Mouse (Mus musculus) retina, adult 2 months (tissue): ENCODE data around the gene Tmem216.
"Not testable (repeated sequence)": the region's sequence is repeated elsewhere in the genome, so short reads cannot be mapped to it uniquely, and the experiment has no call there.

Experiments used
- DNase-seq: peaks from one replicate; pipeline ENCODE4 v3.0.0-alpha.2; 2012; ENCODE audit warnings: low read depth, low spot score

Gene Tmem216

GRCm38 (mm10) chr19:10565217-10565616 is 9.2 kb upstream of the Tmem216 start:
- no peak for DNase-seq

DNA sequence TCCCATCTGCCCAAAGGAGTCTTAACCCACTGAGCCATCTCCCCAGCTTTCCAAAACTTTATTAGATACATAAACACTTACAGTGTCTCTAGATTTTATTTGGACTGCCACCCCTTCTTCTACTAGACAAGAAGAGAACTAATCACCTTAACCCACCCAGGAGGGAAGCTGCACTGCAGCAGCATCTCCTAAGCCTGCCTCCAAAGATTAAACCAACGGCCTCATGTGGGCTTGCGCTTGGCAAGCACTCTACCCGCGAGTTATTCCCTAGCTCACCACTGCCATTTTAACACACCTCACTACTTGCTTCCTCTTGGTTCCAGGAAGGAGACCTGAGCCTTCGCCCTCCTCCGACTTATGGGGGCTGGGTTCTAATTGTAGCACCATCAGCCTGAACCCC is 8.2 kb upstream of the Tmem216 start:
- no peak for DNase-seq

DNA sequence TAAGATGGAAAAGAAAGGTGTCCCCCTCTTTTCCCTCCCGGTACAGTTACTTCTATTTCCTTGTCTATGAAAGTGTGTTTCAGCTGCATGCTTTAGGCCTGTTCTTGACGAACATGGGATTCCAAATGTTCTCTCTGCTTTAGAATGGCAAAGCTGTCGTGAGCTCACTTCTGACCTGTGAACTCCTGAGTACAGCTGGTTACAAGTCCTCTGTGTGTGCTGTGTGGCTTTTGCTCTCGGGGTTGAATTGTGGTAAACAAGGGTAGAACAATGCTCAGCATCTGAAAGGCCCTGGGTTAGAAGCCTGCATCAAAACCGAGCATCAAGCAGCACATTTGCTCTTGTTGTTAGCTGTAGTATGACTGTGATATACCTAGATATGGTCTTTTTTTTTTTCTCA is 6.3 kb upstream of the Tmem216 start:
- DNase-seq = no peak

DNA sequence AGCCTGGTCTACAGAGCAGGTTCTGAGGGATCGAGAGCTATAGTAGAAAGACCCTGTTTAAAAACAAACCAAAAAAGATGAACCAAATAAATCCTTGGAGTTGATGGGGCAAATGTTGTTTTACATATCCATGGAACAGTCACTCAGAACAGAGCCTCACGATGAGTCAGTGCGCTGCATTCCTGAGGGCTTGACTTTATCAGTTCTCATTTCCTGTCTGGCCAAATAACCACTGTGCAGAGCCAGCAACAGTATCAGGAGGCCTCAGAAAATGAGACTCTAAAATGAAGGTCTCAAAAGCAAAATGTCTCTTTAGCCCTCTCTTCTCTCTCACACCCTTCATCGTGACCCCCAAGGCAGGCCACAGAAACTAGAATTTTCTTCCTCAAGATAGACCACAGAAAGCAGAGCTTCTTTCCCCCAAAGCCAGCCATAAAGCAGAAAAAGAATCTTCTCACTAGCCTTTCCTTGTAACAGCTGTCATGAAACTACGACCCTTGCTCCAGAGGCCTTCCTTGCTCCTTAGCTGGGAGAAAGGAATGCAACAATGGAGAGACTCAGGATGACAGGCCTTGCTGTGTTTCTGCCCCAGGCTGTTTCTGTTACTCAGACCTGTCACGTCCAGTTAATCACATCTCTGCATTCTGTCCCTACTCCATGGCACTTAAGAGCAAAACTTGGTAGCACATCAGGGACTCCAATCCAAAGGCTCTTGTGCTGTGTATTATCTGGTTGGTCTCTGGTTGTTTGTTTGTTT is 5.7 kb upstream of the Tmem216 start:
- DNase-seq = no peak

DNA sequence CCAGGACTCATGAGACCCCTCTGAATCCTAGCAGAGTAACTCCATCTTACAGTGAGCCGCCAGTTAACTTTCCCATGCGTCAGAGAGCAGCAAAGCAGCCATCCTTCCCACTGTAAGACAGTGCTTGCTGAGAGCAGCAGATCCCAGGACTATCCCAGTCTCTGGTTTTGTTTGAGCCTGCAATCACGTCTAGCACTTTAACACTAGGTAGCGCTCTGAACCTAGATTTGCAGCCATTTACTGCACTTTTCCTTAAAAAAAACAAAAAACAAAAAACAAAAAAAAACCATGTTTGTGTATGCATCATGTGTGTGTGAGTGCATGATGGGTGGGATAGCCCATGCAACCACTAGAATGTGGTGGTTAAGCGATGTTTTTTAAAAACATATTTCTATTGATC is 4.1 kb upstream of the Tmem216 start:
- DNase-seq = no peak

DNA sequence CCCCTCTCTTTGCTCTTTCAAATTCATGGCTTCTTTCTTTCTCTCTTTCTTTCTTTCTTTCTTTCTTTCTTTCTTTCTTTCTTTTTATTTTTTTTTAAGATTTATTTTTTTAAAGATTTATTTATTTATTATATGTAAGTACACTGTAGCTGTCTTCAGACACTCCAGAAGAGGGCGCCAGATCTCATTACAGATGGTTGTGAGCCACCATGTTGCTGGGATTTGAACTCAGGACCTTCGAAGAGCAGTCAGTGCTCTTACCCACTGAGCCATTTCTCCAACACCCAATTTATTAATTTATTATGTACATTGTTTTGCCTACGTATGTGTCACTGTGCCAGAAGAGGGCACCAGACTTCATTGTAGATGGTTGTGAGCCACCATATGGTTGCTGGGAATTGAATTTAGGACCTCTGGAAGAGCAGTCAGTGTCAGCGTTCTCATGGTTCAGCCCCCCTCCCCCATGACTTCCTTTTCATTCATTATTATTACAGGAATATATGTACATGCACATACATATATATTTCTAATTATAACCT is 1.9 kb upstream of the Tmem216 start:
- DNase-seq = not testable (repeated sequence)

DNA sequence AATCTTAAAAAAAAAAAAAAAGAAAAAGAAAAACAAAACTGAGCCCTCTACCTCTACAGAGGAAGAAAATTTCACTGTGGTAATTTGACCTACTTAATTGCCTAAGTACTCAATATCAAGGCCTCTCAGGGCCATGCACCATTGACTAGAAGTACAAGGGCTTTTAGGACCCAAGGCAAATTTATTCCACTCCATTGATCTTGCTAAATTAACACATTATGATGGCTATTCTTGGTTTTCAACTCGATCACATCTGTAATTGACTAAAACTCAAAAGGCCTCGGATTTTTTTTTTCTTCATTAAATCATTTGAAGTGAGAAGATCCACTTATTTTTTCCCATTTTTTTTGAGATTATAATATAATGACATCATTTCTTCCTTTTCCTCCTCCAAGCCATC is 1.4 kb upstream of the Tmem216 start:
- no peak for DNase-seq

DNA sequence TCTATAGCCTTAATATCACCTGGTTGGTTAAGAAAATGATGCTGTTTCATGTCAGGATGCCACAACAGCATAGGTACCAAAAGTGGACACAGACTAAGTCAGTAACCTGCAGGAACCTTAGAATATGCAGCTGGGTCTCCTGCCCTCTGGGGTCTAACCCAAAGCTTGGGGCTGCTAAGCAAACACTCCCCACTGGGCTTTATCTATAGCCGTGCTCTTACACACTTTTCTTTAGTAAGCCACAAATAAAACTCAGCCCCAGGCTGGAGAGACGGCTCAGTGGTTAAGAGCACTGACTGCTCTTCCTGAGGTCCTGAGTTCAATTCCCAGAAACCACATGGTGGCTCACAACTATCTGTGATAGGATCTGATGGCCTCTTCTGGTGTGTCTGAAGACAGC is 963 bp upstream of the Tmem216 start:
- DNase-seq = no peak

DNA sequence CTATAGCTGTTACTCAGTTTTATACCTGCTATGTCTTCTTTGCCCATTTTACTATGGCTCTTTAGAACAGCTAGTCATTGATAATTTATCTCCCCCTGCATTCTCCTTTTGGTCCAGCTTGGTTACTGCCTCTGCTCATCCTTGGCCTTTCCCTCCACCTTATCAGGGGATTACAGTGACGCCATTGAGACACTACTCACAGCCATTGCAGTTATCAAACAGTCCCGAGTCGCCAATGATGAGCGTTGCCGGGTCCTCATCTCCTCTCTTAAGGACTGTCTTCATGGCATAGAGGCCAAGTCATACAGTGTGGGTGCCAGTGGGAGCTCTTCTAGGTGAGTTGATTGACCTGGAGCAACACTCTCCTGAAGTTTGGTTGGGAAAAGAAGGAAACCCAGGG is 16.6 kb downstream of the Tmem216 start:
- no peak for DNase-seq

DNA sequence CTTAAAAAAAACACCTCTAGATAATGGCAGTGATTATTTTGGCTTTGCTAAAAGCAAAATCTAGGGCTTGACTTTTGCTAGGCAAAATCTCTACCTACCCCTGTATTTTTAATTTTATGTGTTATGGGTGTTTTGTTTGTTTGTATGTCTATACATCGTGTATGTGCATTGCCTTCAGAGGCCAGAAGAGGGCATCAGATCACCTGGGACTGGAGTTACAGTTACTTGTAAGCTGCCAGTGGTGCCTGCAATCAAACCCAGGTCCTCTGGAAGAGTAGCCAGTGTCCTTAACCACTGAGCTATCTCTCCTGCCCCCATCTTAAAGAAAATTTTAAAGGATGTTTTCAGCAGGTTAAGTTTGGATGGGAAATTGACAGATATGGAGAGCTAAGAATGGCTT is 26.0 kb downstream of the Tmem216 start:
- no peak for DNase-seq

DNA sequence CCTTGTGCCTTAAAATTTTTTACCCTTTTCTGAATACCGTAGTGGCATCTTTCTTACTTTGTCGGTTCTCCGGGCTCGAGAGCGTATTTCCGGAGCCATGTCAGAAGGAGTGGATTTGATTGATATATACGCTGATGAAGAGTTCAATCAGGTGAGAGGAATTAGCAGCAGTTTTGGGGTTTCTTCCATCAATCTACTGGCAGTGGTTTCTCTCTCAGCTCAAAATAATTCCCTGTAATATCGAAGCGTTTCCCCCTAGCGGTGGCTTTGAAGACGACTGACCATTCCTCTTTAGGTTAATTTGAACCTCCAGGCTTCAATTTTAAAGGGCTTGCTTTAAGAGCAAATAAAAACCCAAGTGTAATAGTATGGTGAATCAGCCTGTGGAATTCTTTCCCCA is 30.1 kb downstream of the Tmem216 start, which contains the start of gene Sdhaf2:
Sdhaf2 (minus strand) TSS at position 233 of the 400 bp plus-strand sequence.
- DNase-seq = peak; percentile 32

GRCm38 (mm10) chr19:10525106-10525901 is 30.7 kb downstream of the Tmem216 start, which contains the start of gene Cpsf7:
Gene Cpsf7 (plus strand): TSS chr19:10525266.
- peak; percentile 75 for DNase-seq

- DNase-seq = no peak
Measured at GRCm38 (mm10) chr19:10524784-10525105, 31.3 kb downstream of the Tmem216 start.

- no peak for DNase-seq
Measured at GRCm38 (mm10) chr19:10523483-10524080, 32.5 kb downstream of the Tmem216 start.

GRCm38 (mm10) chr19:10521926-10522325 is 34.1 kb downstream of the Tmem216 start:
- DNase-seq = no peak

- DNase-seq = no peak
Measured at GRCm38 (mm10) chr19:10520355-10520754, 35.7 kb downstream of the Tmem216 start.

DNA sequence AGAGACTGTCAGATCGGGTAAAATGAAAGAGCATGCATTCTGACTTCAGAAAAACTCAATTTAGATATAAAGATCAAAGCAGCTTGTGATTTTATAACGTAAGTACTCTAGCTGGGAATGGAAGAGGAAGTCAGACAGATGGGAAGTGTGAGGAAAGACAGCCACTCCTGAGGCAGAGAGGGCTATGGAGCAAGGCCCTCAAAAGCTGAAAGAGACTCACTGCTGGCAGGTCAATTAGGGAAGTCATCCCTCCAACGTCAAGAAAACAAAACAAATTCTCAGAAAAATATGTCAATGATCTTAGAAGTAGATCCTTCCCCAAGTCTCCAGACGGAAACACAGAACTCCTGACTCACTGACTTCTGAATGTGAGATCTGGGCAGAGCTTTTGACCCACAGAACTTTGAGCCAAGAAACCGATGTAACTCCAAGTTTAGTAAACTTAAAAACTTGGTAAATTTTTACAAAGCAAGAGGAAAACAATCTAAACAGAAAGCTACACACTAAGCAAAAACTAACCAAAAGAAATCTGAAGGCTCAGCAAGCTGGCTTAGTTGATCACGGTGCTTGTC is 45.2 kb downstream of the Tmem216 start:
- no peak for DNase-seq

DNA sequence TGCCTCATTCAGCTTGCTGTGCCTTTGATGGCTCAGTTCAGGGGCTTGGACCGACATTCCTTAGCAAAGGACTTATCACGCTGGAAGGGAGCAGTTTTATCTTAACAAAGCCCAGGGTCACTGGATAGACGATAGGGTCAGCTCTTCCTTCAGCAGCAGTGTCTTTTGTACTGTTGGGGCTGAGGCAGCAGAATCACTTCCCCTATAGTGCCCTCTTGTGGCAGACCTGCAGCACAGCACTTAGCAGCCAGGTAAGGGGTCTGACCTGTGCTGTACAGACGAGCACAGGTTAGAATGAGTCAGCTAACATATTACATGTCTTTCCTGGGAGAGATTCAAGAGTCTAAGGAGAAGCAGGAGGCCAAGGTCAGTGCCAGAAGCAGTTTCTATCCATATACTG is 53.5 kb downstream of the Tmem216 start:
- DNase-seq = peak; percentile 36

GRCm38 (mm10) chr19:10500581-10500980 is 55.5 kb downstream of the Tmem216 start:
- no peak for DNase-seq

GRCm38 (mm10) chr19:10497512-10498160 is 58.4 kb downstream of the Tmem216 start:
- DNase-seq = no peak

GRCm38 (mm10) chr19:10496976-10497375 is 59.1 kb downstream of the Tmem216 start:
- peak; percentile 40 for DNase-seq
